Mouse (Mus musculus) spleen, adult 12 weeks (tissue): ENCODE measurements around the gene Tex28.
"Not testable (repeated sequence)": the region's sequence is repeated elsewhere in the genome, so short reads cannot be mapped to it uniquely, and the experiment has no call there.

Source experiments
- DNase-seq: peaks from one replicate; pipeline ENCODE4 v3.0.0; 2022; ENCODE audit warnings: low spot score

Tex28 gene

DNA sequence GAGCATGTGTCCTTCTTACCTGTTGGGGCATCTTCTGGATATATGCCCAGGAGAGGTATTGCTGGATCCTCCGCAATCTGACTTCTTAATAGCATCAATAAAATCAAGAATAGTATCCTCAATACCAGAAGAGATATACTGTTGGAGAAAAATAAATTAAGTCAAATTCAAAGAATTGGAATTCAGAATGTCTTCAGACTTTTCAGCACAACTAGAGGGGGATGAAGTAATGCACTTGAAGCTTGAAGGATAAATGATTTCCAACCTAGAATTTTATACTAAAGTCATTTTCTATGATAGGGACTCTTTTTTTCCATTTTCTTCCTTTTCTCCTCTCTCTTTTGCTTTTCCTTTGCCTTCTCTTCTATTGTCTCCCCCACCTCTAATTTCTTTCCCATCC, at the start of gene Tex28:
Tex28 (minus strand) TSS at position 101 of the 400 bp plus-strand sequence.
- DNase-seq: no peak

DNA sequence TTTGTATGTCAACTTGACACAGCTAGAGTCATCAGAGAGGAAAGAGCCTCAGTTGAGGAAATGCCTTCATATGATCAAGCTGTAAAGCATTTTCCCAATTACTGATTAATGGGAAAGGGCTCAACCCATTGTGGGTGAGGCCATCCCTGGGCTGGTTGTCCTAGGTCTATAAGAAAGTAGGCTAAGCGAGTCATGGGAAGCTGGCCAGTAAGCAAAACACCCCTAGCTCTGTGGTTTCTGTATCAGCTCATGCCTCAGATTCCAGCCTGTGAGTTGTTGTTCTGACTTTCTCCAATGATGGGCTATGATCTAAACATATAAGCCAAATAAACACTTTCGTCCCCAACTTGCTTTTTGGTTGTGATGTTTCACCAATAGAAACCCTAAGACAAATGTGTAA, 35.9 kb upstream of the Tex28 start:
- DNase-seq: no peak

GRCm38 (mm10) chrX:74176959-74177358, 9.3 kb upstream of the Tex28 start, which contains the start of gene Tktl1:
Gene Tktl1, plus strand, starts transcription at chrX:74177259.
- DNase-seq: no peak

- not testable (repeated sequence) for DNase-seq
These were observed 32.4 kb downstream of the Tex28 start, which contains the start of gene Mecp2 for GRCm38 (mm10) chrX:74135263-74135662. Gene Mecp2, minus strand, starts transcription at chrX:74135363.

DNA sequence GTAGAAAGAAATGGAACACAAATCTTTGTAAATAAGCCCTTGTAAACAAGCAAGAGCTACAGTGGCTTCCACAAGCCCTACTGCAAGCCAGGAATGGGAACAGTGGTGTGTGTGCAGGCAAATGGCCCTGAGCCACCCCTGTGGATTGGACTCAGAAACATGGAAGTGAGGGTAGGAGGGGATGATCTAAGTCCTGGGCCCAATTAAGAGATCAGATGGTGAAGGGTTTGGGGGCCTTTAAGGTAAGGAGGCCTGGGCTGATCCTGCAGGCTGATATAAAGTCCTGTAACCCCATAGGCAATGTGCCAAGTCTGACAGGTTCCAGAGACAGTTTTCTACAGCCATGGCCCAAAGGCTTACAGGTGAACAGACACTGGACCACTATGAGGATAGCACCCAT, 40.5 kb downstream of the Tex28 start, which contains the start of gene Opn1mw:
Opn1mw (plus strand) TSS at position 301 of the 400 bp plus-strand sequence.
- no peak for DNase-seq

DNA sequence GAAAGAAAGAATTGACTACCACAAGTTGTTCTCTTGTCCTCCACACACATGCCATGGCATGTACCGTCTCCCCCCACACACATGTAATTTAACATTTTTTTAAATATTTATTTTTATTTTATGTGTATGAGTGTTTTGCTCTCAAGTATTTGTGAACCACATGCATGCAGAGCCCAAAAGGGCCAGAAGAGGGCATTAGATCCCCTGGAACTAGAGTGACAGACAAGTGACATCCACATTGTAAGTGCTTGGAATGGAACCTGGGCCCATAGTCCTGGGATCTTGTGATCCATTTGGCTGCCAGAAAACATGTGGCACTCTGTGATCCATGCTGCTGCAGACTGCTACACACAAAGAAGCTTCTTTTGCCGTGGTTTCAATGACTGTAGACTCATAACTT, 42.7 kb downstream of the Tex28 start:
- DNase-seq: no peak

DNA sequence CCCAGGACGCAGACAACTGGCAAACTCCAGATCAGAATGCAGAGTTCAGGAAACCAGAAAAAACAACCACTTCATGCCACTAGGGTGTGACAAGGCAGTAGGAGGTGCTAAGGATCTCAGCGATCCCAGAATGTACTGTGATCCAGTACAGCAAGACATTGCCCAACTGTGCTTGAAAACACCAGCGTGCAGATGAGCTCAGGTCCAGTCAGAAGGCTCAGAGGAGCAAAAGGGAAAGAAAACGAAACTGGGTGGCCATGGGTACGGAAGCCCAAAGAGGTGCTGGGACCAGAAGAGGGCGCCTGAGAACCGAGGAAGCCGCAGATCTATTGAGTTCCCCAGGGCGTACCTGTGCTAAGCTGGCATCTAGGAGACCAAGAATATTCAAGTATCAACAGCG, 52.1 kb downstream of the Tex28 start:
- peak; percentile 16 for DNase-seq

- no peak for DNase-seq
These were observed 53.6 kb downstream of the Tex28 start for GRCm38 (mm10) chrX:74114036-74114435.

DNA sequence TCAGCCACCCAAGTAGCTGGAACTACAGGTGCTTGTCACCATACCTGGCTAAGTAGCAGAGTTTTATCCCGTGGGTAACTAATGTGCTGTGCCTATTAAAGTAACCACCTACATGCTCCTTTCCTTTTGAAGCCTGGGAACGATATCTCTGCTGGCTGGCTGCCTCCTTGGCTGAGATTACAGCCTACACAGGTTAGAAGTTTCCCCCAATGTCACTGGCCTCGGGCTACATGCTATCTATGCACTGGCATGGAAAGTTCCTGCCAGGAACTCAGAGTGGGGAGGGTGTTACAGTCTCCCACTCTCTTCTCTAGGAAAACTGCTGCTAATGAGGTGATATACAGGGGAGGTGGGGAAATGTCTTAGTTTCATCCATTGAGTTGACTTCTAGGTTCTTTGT, 58.9 kb downstream of the Tex28 start:
- no peak for DNase-seq

- no peak for DNase-seq
These were observed 61.7 kb downstream of the Tex28 start for GRCm38 (mm10) chrX:74105916-74106315.

- no peak for DNase-seq
These were observed 64.0 kb downstream of the Tex28 start for GRCm38 (mm10) chrX:74103457-74104188.
